Mouse (Mus musculus): Measurements from ENCODE around the gene Fbxo8. TPM values are rescaled to one million over a fixed set of nuclear protein-coding genes. Genes with fewer than 3 reads are reported as not detected.

Fbxo8 gene
- polyA plus RNA-seq, 1 experiment from 2014 or later: 44.1 TPM

DNA sequence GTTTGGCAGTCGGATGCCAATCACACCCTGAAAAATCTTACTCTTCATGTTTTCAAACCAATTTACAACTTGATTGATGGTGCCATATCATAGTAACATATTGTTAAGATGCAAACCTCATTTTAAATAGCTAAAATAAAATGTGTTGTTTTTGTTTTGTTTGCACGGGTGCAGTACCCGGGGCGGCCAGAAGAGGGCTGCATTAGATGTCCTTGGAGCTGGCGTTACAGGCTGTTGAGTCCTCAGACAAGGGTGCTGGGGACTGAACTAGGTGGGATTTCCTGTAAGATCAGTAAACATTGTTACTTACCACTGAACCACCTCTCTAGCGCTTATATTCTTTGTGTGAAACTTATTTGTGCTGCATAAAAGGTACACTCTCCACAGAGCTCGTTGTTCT lies 65.4 kb downstream of the Fbxo8 start:
- no peak overlapping the region for H3K4me3 ChIP-seq
- 25% methylated on average over 7 of the region's 7 CpGs for WGBS
- H3K9me3 ChIP-seq: no peaks in the 10 kb centered on the region
- no peak overlapping the region for H3K4me2 ChIP-seq (replicated peaks)
- no peak overlapping the region for H3K27ac ChIP-seq (replicated peaks)
- ATAC-seq (replicated peaks): no peak
- no peak overlapping the region for H3K9ac ChIP-seq (replicated peaks)
- no peaks in the 10 kb centered on the region for H3K36me3 ChIP-seq
- H3K27me3 ChIP-seq: peaks cover 15% of the 10 kb centered on the region; the same call in 1 of the 2 replicates
- H3K4me1 ChIP-seq: 0 out of 2 replicates have a peak, but pooled peaks cover 3% of the 10 kb centered on the region

DNA sequence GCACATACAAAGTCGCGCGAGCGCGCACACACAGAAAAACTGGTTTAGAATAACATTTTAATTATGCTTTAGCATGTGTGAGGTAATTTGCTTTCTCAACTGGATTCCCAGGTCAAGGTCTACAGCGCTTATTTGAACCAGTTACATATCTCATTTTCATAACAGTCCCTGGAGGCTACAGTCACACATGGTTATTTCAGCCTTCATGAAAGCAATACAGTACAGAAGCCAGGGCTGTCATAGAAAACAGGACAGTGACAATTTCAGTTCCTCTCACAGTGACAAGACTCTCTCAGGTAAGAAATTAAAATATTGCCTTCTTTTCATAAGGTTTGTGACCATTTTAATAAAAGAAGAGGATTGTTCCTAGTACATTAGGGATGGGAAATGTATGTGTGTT lies 66.4 kb downstream of the Fbxo8 start:
- H3K9me3 ChIP-seq: no peaks in the 10 kb centered on the region
- 92% methylated on average over 6 of the region's 6 CpGs for WGBS
- H3K9ac ChIP-seq (replicated peaks): no peak overlapping the region
- 0 out of 2 replicates have a peak, but pooled peaks cover 3% of the 10 kb centered on the region for H3K4me1 ChIP-seq
- no peak overlapping the region for H3K4me3 ChIP-seq
- ATAC-seq (replicated peaks): no peak
- no peak overlapping the region for H3K4me2 ChIP-seq (replicated peaks)
- H3K27ac ChIP-seq (replicated peaks): no peak overlapping the region
- no peaks in the 10 kb centered on the region for H3K36me3 ChIP-seq
- H3K27me3 ChIP-seq: peaks cover 15% of the 10 kb centered on the region

DNA sequence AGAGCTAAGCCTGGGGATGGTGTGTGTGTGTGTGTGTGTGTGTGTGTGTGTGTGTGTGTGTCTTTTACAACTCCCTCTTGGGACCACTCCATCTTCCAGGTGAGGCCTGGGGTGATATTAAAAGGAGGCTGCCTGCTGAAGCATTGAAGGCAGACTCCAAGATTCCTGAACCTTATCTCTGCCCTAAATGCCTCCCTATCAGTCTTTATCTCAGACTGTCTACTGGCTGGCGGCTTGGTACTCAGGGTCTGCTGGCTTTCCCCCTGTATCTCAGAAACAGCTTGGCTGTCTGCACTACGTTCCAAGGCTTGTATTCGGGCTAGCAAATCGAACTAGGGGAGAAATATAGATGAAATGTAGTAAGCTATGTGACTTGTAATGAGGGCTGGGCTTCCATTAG lies 68.2 kb downstream of the Fbxo8 start:
- no peaks in the 10 kb centered on the region for H3K36me3 ChIP-seq
- no peak overlapping the region for H3K4me2 ChIP-seq (replicated peaks)
- H3K9me3 ChIP-seq: no peaks in the 10 kb centered on the region
- H3K9ac ChIP-seq (replicated peaks): no peak overlapping the region
- H3K4me3 ChIP-seq: no peak overlapping the region
- H3K27me3 ChIP-seq: peaks cover 28% of the 10 kb centered on the region
- 0 out of 2 replicates have a peak, but pooled peaks cover 8% of the 10 kb centered on the region for H3K4me1 ChIP-seq
- no peak overlapping the region for H3K27ac ChIP-seq (replicated peaks)
- 34% methylated on average over 4 of the region's 4 CpGs for WGBS
- ATAC-seq (replicated peaks): no peak

DNA sequence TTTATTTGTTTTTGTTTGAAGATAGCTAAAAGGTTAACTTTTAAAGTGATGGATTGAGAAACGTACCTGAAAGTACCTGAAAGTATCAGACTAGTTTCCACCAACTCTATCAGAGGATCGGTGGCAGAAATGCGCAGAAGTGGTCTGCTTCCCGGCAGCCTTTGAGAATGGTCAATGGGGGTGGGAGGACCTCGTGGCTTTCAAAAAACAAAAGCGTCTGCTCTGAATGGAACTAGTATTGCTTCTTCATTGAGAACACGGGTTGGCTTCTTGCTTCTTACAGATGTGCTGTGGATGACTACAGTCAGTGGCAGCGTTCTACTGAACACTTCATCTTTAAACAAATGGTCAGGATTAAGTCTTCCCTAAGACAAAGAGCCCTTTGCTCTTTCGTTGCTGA lies 68.7 kb downstream of the Fbxo8 start:
- no peak overlapping the region for H3K27ac ChIP-seq (replicated peaks)
- H3K36me3 ChIP-seq: no peaks in the 10 kb centered on the region
- ATAC-seq (replicated peaks): no peak
- 7% methylated on average over 9 of the region's 9 CpGs for WGBS
- H3K9me3 ChIP-seq: no peaks in the 10 kb centered on the region
- H3K4me3 ChIP-seq: no peak overlapping the region
- 0 out of 2 replicates have a peak, but pooled peaks cover 8% of the 10 kb centered on the region for H3K4me1 ChIP-seq
- no peak overlapping the region for H3K4me2 ChIP-seq (replicated peaks)
- H3K9ac ChIP-seq (replicated peaks): no peak overlapping the region
- peaks cover 31% of the 10 kb centered on the region for H3K27me3 ChIP-seq

DNA sequence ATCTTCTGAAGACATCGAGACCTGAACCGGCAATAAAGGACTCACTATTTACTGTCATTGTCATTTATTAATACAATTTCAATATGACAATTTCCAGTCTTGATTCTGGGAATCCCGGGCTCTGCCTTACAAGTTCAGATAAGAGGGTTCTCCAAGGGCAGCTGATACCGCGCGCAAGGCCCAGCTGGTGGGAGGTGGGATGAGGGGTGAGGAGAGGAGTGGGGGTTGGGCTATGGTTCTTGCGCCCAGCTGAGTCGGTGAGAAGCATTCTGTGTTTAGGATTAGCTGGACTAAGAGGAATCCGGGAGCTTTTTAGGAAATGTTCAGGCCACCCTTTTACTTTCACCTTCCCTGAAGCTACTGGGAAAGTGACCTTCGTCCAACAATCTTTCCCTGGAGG lies 69.8 kb downstream of the Fbxo8 start:
- Histone ChIP-seq H3K27ac (replicated peaks) (no peak overlapping the region), H3K36me3 (no peaks in the 10 kb centered on the region), H3K4me3 (no peak overlapping the region), H3K4me2 (replicated peaks) (no peak overlapping the region), H3K4me1 (0 out of 2 replicates have a peak, but pooled peaks cover 8% of the 10 kb centered on the region), H3K9ac (replicated peaks) (no peak overlapping the region), H3K9me3 (no peaks in the 10 kb centered on the region), H3K27me3 (peaks cover 31% of the 10 kb centered on the region)
- WGBS: 15% methylated on average over 10 of the region's 10 CpGs
- no peak for ATAC-seq (replicated peaks)

DNA sequence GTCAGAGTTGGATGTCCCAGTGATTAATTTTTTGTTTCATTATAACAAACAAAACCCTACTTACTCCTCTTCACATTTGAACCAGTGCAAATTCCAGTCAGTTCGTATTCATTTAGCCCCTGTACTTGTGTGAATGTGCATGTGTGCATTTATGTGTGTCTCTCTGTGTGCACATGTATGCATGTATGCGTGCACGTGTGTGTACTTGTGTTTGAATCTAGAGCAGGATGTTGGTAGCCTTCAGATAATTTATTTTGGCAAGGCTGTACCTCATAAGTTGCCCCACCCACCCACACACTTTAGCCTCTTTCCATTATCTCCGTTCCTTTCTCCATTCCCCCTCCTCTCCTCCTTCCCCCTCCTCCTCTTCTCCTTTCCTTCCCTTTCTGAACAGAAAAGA lies 70.2 kb downstream of the Fbxo8 start:
- no peak overlapping the region for H3K4me3 ChIP-seq
- 27% methylated on average over 4 of the region's 4 CpGs for WGBS
- peaks cover 31% of the 10 kb centered on the region for H3K27me3 ChIP-seq
- H3K36me3 ChIP-seq: no peaks in the 10 kb centered on the region
- H3K4me1 ChIP-seq: 0 out of 2 replicates have a peak, but pooled peaks cover 8% of the 10 kb centered on the region
- no peaks in the 10 kb centered on the region for H3K9me3 ChIP-seq
- H3K27ac ChIP-seq (replicated peaks): no peak overlapping the region
- no peak overlapping the region for H3K9ac ChIP-seq (replicated peaks)
- H3K4me2 ChIP-seq (replicated peaks): no peak overlapping the region
- no peak for ATAC-seq (replicated peaks)

DNA sequence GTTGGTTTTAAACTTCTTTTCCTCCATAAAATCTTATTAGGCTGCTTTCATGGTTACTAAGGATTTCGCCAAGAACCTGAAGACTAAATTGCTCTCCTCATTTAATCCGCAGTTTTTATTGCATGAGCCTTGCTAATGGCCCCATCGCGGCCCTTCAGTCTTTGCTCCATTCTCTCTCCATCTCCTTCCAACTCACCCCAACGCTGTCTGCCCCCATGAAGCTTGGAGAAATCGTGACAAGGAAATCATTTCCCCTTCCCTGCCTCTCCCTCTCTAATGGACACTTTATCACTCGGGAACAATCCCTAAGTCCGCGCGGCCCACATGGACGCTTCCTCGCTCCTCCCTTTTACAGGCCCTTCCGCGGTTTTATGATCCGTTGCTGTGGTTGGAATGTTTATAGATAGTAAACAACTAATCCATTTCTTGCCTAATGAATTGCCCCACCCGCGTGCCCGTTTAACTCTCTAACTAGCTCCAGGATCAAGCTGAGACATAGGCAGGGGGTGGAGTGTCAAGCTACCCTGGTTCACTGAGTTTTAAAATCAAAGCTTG lies 71.7 kb downstream of the Fbxo8 start:
- no peak overlapping the region for H3K4me2 ChIP-seq (replicated peaks)
- ATAC-seq (replicated peaks): no peak
- no peaks in the 10 kb centered on the region for H3K9me3 ChIP-seq
- no peak overlapping the region for H3K27ac ChIP-seq (replicated peaks)
- H3K36me3 ChIP-seq: no peaks in the 10 kb centered on the region
- 0 out of 2 replicates have a peak, but pooled peaks cover 8% of the 10 kb centered on the region for H3K4me1 ChIP-seq
- no peak overlapping the region for H3K9ac ChIP-seq (replicated peaks)
- WGBS: 2% methylated on average over 18 of the region's 18 CpGs
- no peak overlapping the region for H3K4me3 ChIP-seq
- peaks cover 31% of the 10 kb centered on the region for H3K27me3 ChIP-seq

DNA sequence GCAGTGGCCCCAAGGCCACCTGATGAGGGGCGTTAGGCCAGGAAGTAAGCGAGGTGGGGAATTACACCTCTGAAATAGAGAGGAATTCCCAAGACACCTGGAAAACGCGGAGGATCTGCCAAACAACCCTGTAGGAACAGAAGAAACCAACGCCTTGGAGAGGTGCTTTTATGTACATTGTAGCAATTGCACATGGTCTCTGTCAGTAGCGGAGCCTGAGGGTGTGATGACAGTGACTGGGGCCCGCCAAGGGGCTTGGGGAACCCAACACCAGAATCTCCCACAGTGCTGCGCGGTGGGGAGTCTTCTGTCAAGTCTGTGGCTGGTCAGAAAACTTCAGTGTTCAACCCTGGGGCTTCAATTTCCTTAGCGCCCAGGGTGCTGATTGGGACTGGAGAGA lies 72.5 kb downstream of the Fbxo8 start:
- 13% methylated on average over 10 of the region's 10 CpGs for WGBS
- Histone ChIP-seq H3K4me1 (0 out of 2 replicates have a peak, but pooled peaks cover 8% of the 10 kb centered on the region), H3K9me3 (no peaks in the 10 kb centered on the region), H3K4me2 (replicated peaks) (no peak overlapping the region), H3K9ac (replicated peaks) (no peak overlapping the region), H3K27ac (replicated peaks) (no peak overlapping the region), H3K27me3 (peaks cover 31% of the 10 kb centered on the region), H3K4me3 (no peak overlapping the region), H3K36me3 (no peaks in the 10 kb centered on the region)
- no peak for ATAC-seq (replicated peaks)

DNA sequence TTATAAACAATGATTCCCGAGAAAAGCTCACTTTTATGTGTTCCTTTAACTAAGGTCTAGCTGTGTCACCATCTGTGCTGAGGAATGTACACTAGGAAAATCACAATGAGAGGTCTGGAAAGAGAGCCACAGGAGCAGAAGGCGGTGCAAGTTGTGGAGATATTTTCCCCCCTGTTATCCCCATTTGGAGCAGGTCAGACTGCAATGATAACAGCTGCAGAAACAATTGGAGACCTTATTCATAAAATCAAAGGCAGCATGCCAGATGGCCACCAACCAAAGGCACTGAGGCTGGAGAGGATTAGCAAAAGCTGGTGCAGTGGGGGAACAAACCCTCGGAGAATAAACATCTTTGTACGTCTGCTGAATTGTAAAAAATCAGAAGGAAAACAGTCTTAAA lies 78.3 kb downstream of the Fbxo8 start:
- no peak overlapping the region for H3K9ac ChIP-seq (replicated peaks)
- no peak overlapping the region for H3K4me3 ChIP-seq
- ATAC-seq (replicated peaks): peak; percentile 55; the same call in 1 of the 2 replicates
- peaks cover 3% of the 10 kb centered on the region; the same call in 1 of the 2 replicates for H3K4me1 ChIP-seq
- H3K27me3 ChIP-seq: 0 out of 2 replicates have a peak, but pooled peaks cover 2% of the 10 kb centered on the region
- H3K9me3 ChIP-seq: no peaks in the 10 kb centered on the region
- no peaks in the 10 kb centered on the region for H3K36me3 ChIP-seq
- no peak overlapping the region for H3K27ac ChIP-seq (replicated peaks)
- no peak overlapping the region for H3K4me2 ChIP-seq (replicated peaks)
- 12% methylated on average over 4 of the region's 4 CpGs for WGBS

DNA sequence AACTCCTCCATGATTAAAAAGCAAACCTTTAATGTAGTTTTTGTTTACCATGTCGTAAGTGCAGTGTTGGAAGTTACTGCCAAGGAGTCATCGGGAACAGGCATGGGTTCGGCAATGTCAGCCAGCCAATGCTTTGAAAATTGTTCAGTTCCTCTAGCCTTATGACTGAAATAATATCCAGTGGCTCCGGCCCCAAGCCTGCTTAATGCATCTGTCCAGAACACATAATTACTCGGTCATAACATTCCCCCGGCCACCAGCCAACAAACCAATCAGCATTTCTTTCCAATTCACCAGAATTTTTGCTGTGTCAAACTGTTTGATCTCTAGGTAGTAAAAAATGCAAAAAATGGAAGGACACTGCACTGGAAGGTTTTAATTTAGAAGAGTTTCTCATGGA lies 88.4 kb downstream of the Fbxo8 start:
- Histone ChIP-seq H3K4me3 (no peak overlapping the region), H3K4me1 (no peaks in the 10 kb centered on the region), H3K27me3 (no peaks in the 10 kb centered on the region), H3K4me2 (replicated peaks) (no peak overlapping the region), H3K9me3 (no peaks in the 10 kb centered on the region), H3K36me3 (no peaks in the 10 kb centered on the region), H3K27ac (replicated peaks) (no peak overlapping the region), H3K9ac (replicated peaks) (no peak overlapping the region)
- ATAC-seq (replicated peaks): no peak
- 84% methylated on average over 6 of the region's 6 CpGs for WGBS

Small RNA genes within 50 kb of the gene (microRNA-seq; reads per million reads assigned to microRNA genes)
- not detected for gene Gm25992

Other genes starting within 250 kb of the Fbxo8 start
- gene Cep44, start within 50 bp of the Fbxo8 start, polyA plus RNA-seq (2015; fragmentation: Nextera tagmentation; extraction: Ambion mirVana): 32.6 and 35.6 TPM in 2 replicates